9 mouse cellular contexts compared by ENCODE assay signal in the genomic region with DNA sequence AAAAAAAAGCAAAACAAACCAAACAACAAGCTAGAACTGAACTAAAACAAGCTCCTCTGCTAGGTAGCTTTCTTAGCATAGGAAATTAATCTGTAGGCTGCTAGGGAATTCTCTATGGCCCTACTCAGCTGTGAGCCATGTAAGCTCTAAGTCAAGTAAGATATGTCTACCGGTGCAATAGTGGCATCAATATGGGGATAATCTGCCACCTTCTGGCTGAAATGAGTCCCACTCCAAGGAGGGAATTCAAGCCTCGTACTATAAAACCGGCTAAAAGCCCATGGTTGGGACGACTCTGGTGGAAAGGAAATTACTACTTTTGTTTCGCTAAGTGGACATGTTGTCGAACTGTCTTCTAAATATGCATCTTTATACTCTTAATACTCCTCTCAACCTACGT. TPM values are rescaled to one million over a fixed set of nuclear protein-coding genes. Genes with fewer than 3 reads are reported as not detected.
DNase-seq lines count a peak whose midpoint lies in the region; ATAC-seq and TF ChIP-seq lines count a peak whose summit lies in the region.
"Had no signal": no experiment of that assay in that cellular context is flagged by ENCODE, and none has a peak within 500 bp of the region (broad histone marks: within the 10 kb centered on the region; RNA-seq: fewer than 3 reads in every experiment).

No protein-coding gene starts in this region.

- TF ChIP-seq CTCF in kidney, postnatal 0 days (IDR thresholded peaks at IDR 0.05; ENCODE audit: low read depth) = peak; percentile 58

- no peak overlapping the region for H3K4me2 ChIP-seq in kidney, postnatal 0 days (ENCODE audit: low read length)
- H3K4me2 ChIP-seq: embryonic facial prominence, embryonic 13.5 days had no signal

- H3K9me3 ChIP-seq in kidney, postnatal 0 days (replicated peaks; ENCODE audit: low read length) = no peaks in the 10 kb centered on the region
- H3K9me3 ChIP-seq: embryonic facial prominence, embryonic 13.5 days had no signal

- H3K4me1 ChIP-seq in kidney, postnatal 0 days (replicated peaks; ENCODE audit: insufficient read depth, low read length) = no peaks in the 10 kb centered on the region
- H3K4me1 ChIP-seq: embryonic facial prominence, embryonic 13.5 days had no signal

- no peak overlapping the region for H3K4me3 ChIP-seq in kidney, postnatal 0 days (replicated peaks; ENCODE audit: low read depth, low read length)
- H3K4me3 ChIP-seq: embryonic facial prominence, embryonic 13.5 days had no signal

- H3K36me3 ChIP-seq in kidney, postnatal 0 days (ENCODE audit: insufficient read depth, low read length) = peaks cover 75% of the 10 kb centered on the region

- no peak overlapping the region for H3K27ac ChIP-seq in kidney, postnatal 0 days
- H3K27ac ChIP-seq: embryonic facial prominence, embryonic 13.5 days had no signal

- H3K9ac ChIP-seq in kidney, postnatal 0 days (ENCODE audit: low read depth, low read length) = no peak overlapping the region
- H3K9ac ChIP-seq: embryonic facial prominence, embryonic 13.5 days had no signal

- no peak for ATAC-seq in kidney, postnatal 0 days (replicated peaks; ENCODE audit: low FRiP score, low read depth)
- ATAC-seq in granulocyte monocyte progenitor cell, adult 5-6 weeks (replicated peaks; ENCODE audit: poor library complexity, severe bottlenecking) = no peak

- DNase-seq in embryo, embryonic 11 days = peak; percentile 15
- no peak for DNase-seq in embryo, embryonic 10 days (ENCODE audit: low spot score)
- DNase-seq in kidney, postnatal 0 days (ENCODE audit: low spot score) = peak; percentile 22
- no peak for DNase-seq in kidney, postnatal 10 days
- DNase-seq in right cerebral cortex, adult 18-20 months = peak; percentile 42
- no peak for DNase-seq in right cerebral cortex, postnatal 36 days (ENCODE audit: low spot score in 2 of 2)
- no peak for DNase-seq in right cerebral cortex, postnatal 14 days

- H3K27me3 ChIP-seq in kidney, postnatal 0 days (ENCODE audit: insufficient read depth, low read length) = no peaks in the 10 kb centered on the region
- H3K27me3 ChIP-seq: embryonic facial prominence, embryonic 13.5 days had no signal

- 77% methylated on average over 7 of the region's 7 CpGs for WGBS in kidney, postnatal 0 days

RNA-seq across cellular contexts. Expression of gene Setd6, which starts 22.9 kb away (rescaled TPM):
- polyA plus RNA-seq in kidney, postnatal 0 days (2015; fragmentation: Nextera tagmentation; extraction: Ambion mirVana) = 15.3 and 16.8 TPM in 2 replicates
- 16.6 and 16.8 TPM in 2 replicates for total RNA-seq in granulocyte monocyte progenitor cell, adult 5-6 weeks (2014; fragmentation: Nextera tagmentation)
- total RNA-seq in granulocyte monocyte progenitor cell, adult 5-6 weeks (2017) = 42.0 and 48.1 TPM in 2 replicates

Comparison
In these comparisons a context has a peak if more than half of its experiments do, and no peak if none do; other contexts are left out.
1. DNase-seq: peak in embryo, embryonic 11 days (single experiment), kidney, postnatal 0 days (single experiment) and right cerebral cortex, adult 18-20 months (single experiment); none in embryo, embryonic 10 days (single experiment), kidney, postnatal 10 days (single experiment), right cerebral cortex, postnatal 36 days (0 of 2) and right cerebral cortex, postnatal 14 days (single experiment).